Mouse (Mus musculus) heart, postnatal 0 days (tissue): ENCODE data around the gene Flrt1.

Experiments
- CTCF ChIP-seq: IDR thresholded peaks from 2 replicates; pipeline ENCODE4 v1.5.1; 2016; ENCODE audit warnings: antibody characterized with exemption, control low read depth, low read depth
- EP300 ChIP-seq: IDR thresholded peaks from 2 replicates; pipeline ENCODE4 v1.6.1; 2016; ENCODE audit warnings: antibody characterized with exemption, low read depth

- no peak for TF ChIP-seq CTCF
- no peak for TF ChIP-seq EP300
Measured at GRCm38 (mm10) chr19:7066828-7067342, 38.6 kb downstream of the Flrt1 start.
